Mouse (Mus musculus): ENCODE results near the gene 1810013L24Rik.

DNA sequence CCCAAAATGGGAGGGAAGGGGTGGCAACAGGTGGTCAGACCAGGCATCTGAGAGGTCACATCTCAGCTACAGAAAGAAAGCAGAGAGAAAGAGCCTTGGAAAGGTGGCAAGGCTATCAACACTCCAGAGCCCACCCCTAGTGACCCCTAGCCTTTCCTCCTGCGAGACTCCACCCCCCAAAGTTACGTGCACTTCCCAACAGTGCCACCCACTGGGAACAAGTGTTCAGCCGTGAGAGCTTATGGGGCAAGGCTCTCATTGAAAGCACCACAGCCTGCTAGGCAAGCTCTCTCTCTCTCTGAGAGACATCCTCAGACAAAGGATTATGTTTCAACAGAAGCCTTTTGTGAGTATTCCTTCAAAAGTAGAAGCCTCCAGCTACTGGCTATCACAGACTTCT lies 34.9 kb upstream of the 1810013L24Rik start:
- no peak for TF ChIP-seq POLR2A (IDR thresholded peaks at IDR 0.05; ENCODE audit: borderline replicate concordance, extremely low read depth, low read depth, low read length)
- 0 out of 2 replicates have a peak, but pooled peaks have one; percentile 2 for TF ChIP-seq CTCF (IDR thresholded peaks at IDR 0.05; ENCODE audit: insufficient read depth, low read length)

All from lung, adult 2 months (tissue).